Mouse (Mus musculus): ENCODE results near the gene A730046J19Rik. TPM values are rescaled to one million over a fixed set of nuclear protein-coding genes. Genes with fewer than 3 reads are reported as not detected.

Gene A730046J19Rik
- polyA plus RNA-seq (2016; fragmentation: Nextera tagmentation; extraction: Ambion mirVana), result 0.07 and 0.10 TPM in 2 replicates

DNA sequence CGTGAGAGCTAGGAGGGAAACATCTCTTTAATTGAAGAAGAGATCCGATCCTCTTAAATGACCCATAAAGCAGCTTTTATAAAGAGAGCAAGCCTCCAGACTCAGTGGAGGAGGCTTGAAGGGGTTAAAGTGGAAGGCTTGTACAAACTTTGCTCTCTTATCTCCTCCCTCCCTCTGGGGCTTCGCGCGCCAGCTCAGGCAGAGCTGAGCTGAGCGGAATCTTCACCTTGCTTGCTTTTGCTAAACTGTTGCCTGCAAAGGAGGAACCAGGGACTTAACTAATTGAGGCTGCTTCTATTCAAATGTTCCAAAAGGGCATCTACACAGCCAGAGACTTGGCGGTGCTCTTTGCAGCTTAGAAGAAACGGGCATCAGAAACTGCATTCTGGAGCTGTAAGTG lies at the start of gene A730046J19Rik:
Gene A730046J19Rik (plus strand): TSS at position 173 of the 400 bp plus-strand sequence.
- Histone ChIP-seq H3K4me3 (peak within 1 kb of the TSS; percentile 23; the same call in 1 of the 2 replicates), H3K9me3 (no peaks in the 10 kb centered on the region), H3K4me1 (no peaks in the 10 kb centered on the region), H3K27me3 (replicated peaks; ENCODE audit: low read depth, poor library complexity, severe bottlenecking) (peaks cover 29% of the 10 kb centered on the region), H3K27ac (replicated peaks) (no peak within 1 kb of the TSS), H3K36me3 (replicated peaks) (no peaks in the 10 kb centered on the region)
- WGBS, result 24% methylated on average over 8 of the region's 8 CpGs
- no peak for DNase-seq (ENCODE audit: low spot score)

DNA sequence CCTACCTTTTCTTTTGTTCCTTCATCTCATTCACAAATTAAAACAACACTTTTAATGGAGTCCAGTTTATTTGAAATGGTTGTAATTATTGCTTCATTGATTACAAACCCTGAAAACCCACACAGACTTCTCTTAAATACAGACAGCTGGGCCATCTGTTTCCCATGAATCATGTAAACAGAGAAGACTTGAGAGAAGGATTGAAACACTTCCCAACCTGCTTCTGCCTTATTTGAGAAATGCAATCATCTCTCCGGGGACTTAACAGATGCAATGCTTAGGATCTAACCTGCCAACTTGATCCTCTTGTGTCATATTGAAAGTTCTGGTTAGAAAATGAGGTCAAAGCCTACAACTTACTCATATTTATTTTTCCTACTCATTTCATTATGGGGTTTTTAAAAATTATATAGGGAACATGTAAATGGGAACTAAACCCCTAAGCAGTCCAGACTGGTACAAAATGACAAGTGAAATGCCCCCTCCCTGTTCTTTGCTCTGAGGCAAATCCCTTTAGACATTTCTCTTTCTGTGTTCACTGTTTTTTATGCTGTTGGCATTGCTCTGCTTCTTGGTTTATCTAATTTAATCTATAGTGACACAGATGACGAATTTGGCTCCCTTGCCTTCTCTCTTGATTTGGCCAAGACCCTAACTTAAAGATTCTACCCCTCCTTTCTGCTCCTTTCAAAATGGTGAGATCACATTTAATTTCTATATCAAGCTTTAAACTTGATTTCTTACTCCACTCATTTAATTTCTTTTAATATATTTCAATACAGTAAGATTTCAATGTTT lies 48.7 kb upstream of the A730046J19Rik start:
- Histone ChIP-seq H3K4me3 (no peak overlapping the region), H3K27me3 (replicated peaks; ENCODE audit: low read depth, poor library complexity, severe bottlenecking) (peaks cover 24% of the 10 kb centered on the region)

DNA sequence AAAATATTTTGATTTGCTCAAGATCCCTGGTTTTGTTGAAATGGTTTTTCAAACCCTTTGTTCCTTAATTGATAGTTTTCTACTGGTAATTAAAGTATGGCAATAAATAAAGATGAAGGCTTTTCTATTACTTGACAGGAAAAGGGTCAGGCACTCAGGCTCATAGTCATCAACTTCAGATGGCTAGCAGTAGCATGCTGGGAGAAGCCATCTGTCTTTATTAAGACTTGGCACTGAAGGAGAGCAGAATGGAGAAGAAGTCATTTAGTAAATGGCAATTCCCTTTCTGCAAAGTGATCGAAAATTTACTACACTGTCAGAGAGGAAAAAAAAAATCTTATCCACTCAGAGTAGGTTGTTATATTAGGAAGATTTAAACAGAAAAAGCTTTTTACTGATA lies 17.2 kb upstream of the A730046J19Rik start:
- H3K36me3 ChIP-seq (replicated peaks), result no peaks in the 10 kb centered on the region
- H3K4me1 ChIP-seq, result no peaks in the 10 kb centered on the region
- whole genome bisulfite sequencing, result 75% methylated on average over 1 of the region's 1 CpGs
- H3K9me3 ChIP-seq, result no peaks in the 10 kb centered on the region
- H3K27me3 ChIP-seq (replicated peaks; ENCODE audit: low read depth, poor library complexity, severe bottlenecking), result peaks cover 13% of the 10 kb centered on the region; the same call in 1 of the 2 replicates
- no peak for DNase-seq (ENCODE audit: low spot score)
- no peak overlapping the region for H3K27ac ChIP-seq (replicated peaks)
- H3K4me3 ChIP-seq, result no peak overlapping the region

More for the DNA sequence above, 48.7 kb upstream of the A730046J19Rik start:
- Histone ChIP-seq H3K27ac (replicated peaks) (no peak overlapping the region), H3K9me3 (no peaks in the 10 kb centered on the region), H3K36me3 (replicated peaks) (no peaks in the 10 kb centered on the region), H3K4me1 (0 out of 2 replicates have a peak, but pooled peaks cover 4% of the 10 kb centered on the region)
- 52% methylated on average over 2 of the region's 2 CpGs for WGBS
- DNase-seq (ENCODE audit: low spot score), result no peak

DNA sequence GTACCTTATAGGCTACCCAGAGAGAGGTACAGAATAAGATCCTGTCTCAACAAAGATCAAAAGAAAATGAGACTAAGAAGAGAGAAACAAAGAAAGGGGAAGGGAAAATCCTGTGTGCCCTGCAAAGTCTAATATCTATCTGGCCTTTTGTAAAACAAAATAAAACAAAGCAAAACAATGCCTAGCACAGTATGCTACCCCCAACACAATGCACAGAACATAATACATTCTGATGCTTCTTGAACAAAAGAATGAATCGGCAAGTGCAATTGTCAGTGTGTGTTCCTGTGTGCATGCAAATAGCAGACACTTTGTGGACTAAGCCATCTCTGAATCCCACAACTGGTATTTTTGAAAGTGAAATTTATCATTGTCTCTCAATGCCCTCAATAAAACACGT lies 3.5 kb upstream of the A730046J19Rik start:
- Histone ChIP-seq H3K36me3 (replicated peaks) (no peaks in the 10 kb centered on the region), H3K4me3 (no peak overlapping the region), H3K4me1 (no peaks in the 10 kb centered on the region), H3K27me3 (replicated peaks; ENCODE audit: low read depth, poor library complexity, severe bottlenecking) (peaks cover 32% of the 10 kb centered on the region), H3K27ac (replicated peaks) (no peak overlapping the region), H3K9me3 (no peaks in the 10 kb centered on the region)
- WGBS, result 82% methylated on average over 2 of the region's 2 CpGs
- DNase-seq (ENCODE audit: low spot score), result no peak

GRCm38 (mm10) chrX:144154111-144154510 lies 616 bp downstream of the A730046J19Rik start:
- Histone ChIP-seq H3K27ac (replicated peaks) (no peak overlapping the region), H3K9me3 (no peaks in the 10 kb centered on the region), H3K27me3 (replicated peaks; ENCODE audit: low read depth, poor library complexity, severe bottlenecking) (peaks cover 32% of the 10 kb centered on the region), H3K4me3 (no peak overlapping the region), H3K36me3 (replicated peaks) (no peaks in the 10 kb centered on the region), H3K4me1 (no peaks in the 10 kb centered on the region)
- 33% methylated on average over 7 of the region's 7 CpGs for WGBS
- DNase-seq (ENCODE audit: low spot score), result no peak

- no peak for DNase-seq (ENCODE audit: low spot score)
- Histone ChIP-seq H3K27me3 (replicated peaks; ENCODE audit: low read depth, poor library complexity, severe bottlenecking) (peaks cover 53% of the 10 kb centered on the region), H3K27ac (replicated peaks) (no peak overlapping the region), H3K9me3 (no peaks in the 10 kb centered on the region), H3K36me3 (replicated peaks) (no peaks in the 10 kb centered on the region), H3K4me1 (no peaks in the 10 kb centered on the region), H3K4me3 (no peak overlapping the region)
- 59% methylated on average over 5 of the region's 5 CpGs for WGBS
These were observed 9.4 kb downstream of the A730046J19Rik start for GRCm38 (mm10) chrX:144162936-144163335.

Other genes with a start within 250 kb of the A730046J19Rik start
- gene Dcx, start 220.4 kb upstream of the A730046J19Rik start, polyA plus RNA-seq (2016; fragmentation: Nextera tagmentation; extraction: Ambion mirVana), result 14.1 and 17.1 TPM in 2 replicates
- gene Alg13, start 164.1 kb downstream of the A730046J19Rik start, polyA plus RNA-seq (2016; fragmentation: Nextera tagmentation; extraction: Ambion mirVana), result 28.2 and 28.4 TPM in 2 replicates

Measured in embryonic facial prominence, embryonic 10.5 days (tissue).